Mouse (Mus musculus) splenic B cell, adult 2 months (primary cell): ENCODE measurements around the gene Gm20388.

Experiments used
- DNase-seq: peaks from one replicate; pipeline ENCODE4 v3.0.0-alpha.2; 2011; ENCODE audit warnings: low read depth, low spot score
- H3K27me3 ChIP-seq: 2 replicates; pipeline ENCODE4 v1.6.1; 2012; ENCODE audit warnings: mild to moderate bottlenecking, low read length, moderate library complexity, mixed read lengths; ENCODE audit not compliant: control insufficient read depth, poor library complexity, insufficient read depth, severe bottlenecking
- H3K36me3 ChIP-seq: 2 replicates; pipeline ENCODE4 v1.6.1; 2012; ENCODE audit warnings: mild to moderate bottlenecking, low read length, moderate library complexity, mixed read lengths; ENCODE audit not compliant: control insufficient read depth, poor library complexity, insufficient read depth, severe bottlenecking

Gm20388 gene

GRCm38 (mm10) chr8:121530639-121531038 lies 1620.0 kb downstream of the Gm20388 start:
- no peaks in the 10 kb centered on the region for H3K27me3 ChIP-seq
- no peaks in the 10 kb centered on the region for H3K36me3 ChIP-seq
- DNase-seq = no peak

- peak; percentile 31 for DNase-seq
These were observed 1621.7 kb downstream of the Gm20388 start for GRCm38 (mm10) chr8:121532381-121532780.

GRCm38 (mm10) chr8:121541862-121542261 lies 1631.2 kb downstream of the Gm20388 start:
- no peaks in the 10 kb centered on the region for H3K36me3 ChIP-seq
- no peak for DNase-seq
- H3K27me3 ChIP-seq = no peaks in the 10 kb centered on the region; the same call in 1 of the 2 replicates

More at GRCm38 (mm10) chr8:121532381-121532780, 1621.7 kb downstream of the Gm20388 start:
- no peaks in the 10 kb centered on the region for H3K27me3 ChIP-seq
- H3K36me3 ChIP-seq = no peaks in the 10 kb centered on the region

- no peaks in the 10 kb centered on the region; the same call in 1 of the 2 replicates for H3K27me3 ChIP-seq
- H3K36me3 ChIP-seq = no peaks in the 10 kb centered on the region
- DNase-seq = no peak
These were observed 1632.3 kb downstream of the Gm20388 start for GRCm38 (mm10) chr8:121542901-121543300.

GRCm38 (mm10) chr8:121544276-121544785 lies 1633.7 kb downstream of the Gm20388 start, which contains the start of gene 1700018B08Rik:
TSS of gene 1700018B08Rik (minus strand) at chr8:121544320.
- H3K27me3 ChIP-seq = no peaks in the 10 kb centered on the region; the same call in 1 of the 2 replicates
- no peaks in the 10 kb centered on the region for H3K36me3 ChIP-seq
- DNase-seq = no peak

GRCm38 (mm10) chr8:121544936-121545335 lies 1634.3 kb downstream of the Gm20388 start:
- H3K27me3 ChIP-seq = no peaks in the 10 kb centered on the region; the same call in 1 of the 2 replicates
- no peak for DNase-seq
- no peaks in the 10 kb centered on the region for H3K36me3 ChIP-seq

GRCm38 (mm10) chr8:121547132-121547531 lies 1636.5 kb downstream of the Gm20388 start:
- Histone ChIP-seq H3K27me3 (no peaks in the 10 kb centered on the region), H3K36me3 (no peaks in the 10 kb centered on the region; the same call in 1 of the 2 replicates)
- DNase-seq = peak; percentile 82

- peaks cover 5% of the 10 kb centered on the region for H3K36me3 ChIP-seq
- H3K27me3 ChIP-seq = no peaks in the 10 kb centered on the region
- no peak for DNase-seq
These were observed 1639.4 kb downstream of the Gm20388 start for GRCm38 (mm10) chr8:121550056-121550455.

GRCm38 (mm10) chr8:121551065-121551985 lies 1640.7 kb downstream of the Gm20388 start:
- peaks cover 5% of the 10 kb centered on the region for H3K36me3 ChIP-seq
- no peak for DNase-seq
- H3K27me3 ChIP-seq = no peaks in the 10 kb centered on the region

GRCm38 (mm10) chr8:121552506-121552905 lies 1641.9 kb downstream of the Gm20388 start:
- H3K36me3 ChIP-seq = peaks cover 5% of the 10 kb centered on the region
- H3K27me3 ChIP-seq = no peaks in the 10 kb centered on the region
- no peak for DNase-seq

GRCm38 (mm10) chr8:121553831-121554475 lies 1643.3 kb downstream of the Gm20388 start:
- no peaks in the 10 kb centered on the region for H3K27me3 ChIP-seq
- peaks cover 5% of the 10 kb centered on the region for H3K36me3 ChIP-seq

GRCm38 (mm10) chr8:121557746-121558145 lies 1647.1 kb downstream of the Gm20388 start:
- no peak for DNase-seq
- H3K27me3 ChIP-seq = no peaks in the 10 kb centered on the region
- peaks cover 5% of the 10 kb centered on the region for H3K36me3 ChIP-seq

More at GRCm38 (mm10) chr8:121553831-121554475, 1643.3 kb downstream of the Gm20388 start:
- DNase-seq = no peak

- DNase-seq = no peak
- Histone ChIP-seq H3K27me3 (no peaks in the 10 kb centered on the region), H3K36me3 (peaks cover 3% of the 10 kb centered on the region)
These were observed 1647.9 kb downstream of the Gm20388 start for GRCm38 (mm10) chr8:121558538-121558937.

- H3K27me3 ChIP-seq = no peaks in the 10 kb centered on the region
- peaks cover 1% of the 10 kb centered on the region; the same call in 1 of the 2 replicates for H3K36me3 ChIP-seq
- DNase-seq = no peak
These were observed 1649.2 kb downstream of the Gm20388 start for GRCm38 (mm10) chr8:121559801-121560200.
